Mouse (Mus musculus): ENCODE data around the gene Gm11554. TPM values are rescaled to one million over a fixed set of nuclear protein-coding genes. Genes with fewer than 3 reads are reported as not detected.
"Not testable (repeated sequence)": the region's sequence is repeated elsewhere in the genome, so short reads cannot be mapped to it uniquely, and the experiment has no call there.

The Gm11554 gene
- not detected for total RNA-seq (2021)
- long read RNA-seq, experiment 1: 0 reads
- long read RNA-seq, experiment 2: 0 reads

GRCm38 (mm10) chr11:99804346-99804745 is at the start of gene Gm11554:
Gene Gm11554 (minus strand): TSS chr11:99804446.
- DNase-seq (ENCODE audit: low spot score in 2 of 2): not testable (repeated sequence)

GRCm38 (mm10) chr11:99851508-99851907 is 47.3 kb upstream of the Gm11554 start, which contains the start of gene Krtap4-16:
Gene Krtap4-16 (minus strand): TSS chr11:99851608.
- no peak for DNase-seq (ENCODE audit: low spot score in 2 of 2)

- DNase-seq (ENCODE audit: low spot score in 2 of 2): no peak
These were observed 42.5 kb upstream of the Gm11554 start for GRCm38 (mm10) chr11:99846746-99847145.

- no peak for DNase-seq (ENCODE audit: low spot score in 2 of 2)
These were observed 37.9 kb upstream of the Gm11554 start for GRCm38 (mm10) chr11:99842185-99842584.

- no peak for DNase-seq (ENCODE audit: low spot score in 2 of 2)
These were observed 33.7 kb upstream of the Gm11554 start, which contains the start of gene 2300003K06Rik for GRCm38 (mm10) chr11:99837966-99838365. Gene 2300003K06Rik (minus strand): TSS chr11:99838066.

GRCm38 (mm10) chr11:99815566-99815965 is 11.3 kb upstream of the Gm11554 start, which contains the start of gene Gm11564:
Gene Gm11564 (minus strand): TSS chr11:99815666.
- DNase-seq (ENCODE audit: low spot score in 2 of 2): not testable (repeated sequence)

GRCm38 (mm10) chr11:99809792-99810191 is 5.5 kb upstream of the Gm11554 start, which contains the start of gene Krtap4-13:
Gene Krtap4-13 (minus strand): TSS chr11:99809892.
- DNase-seq (ENCODE audit: low spot score in 2 of 2): not testable (repeated sequence)

- not testable (repeated sequence) for DNase-seq (ENCODE audit: low spot score in 2 of 2)
These were observed 5.4 kb downstream of the Gm11554 start, which contains the start of gene Gm11569 for GRCm38 (mm10) chr11:99798832-99799231. Gene Gm11569 (minus strand): TSS chr11:99798932.

- DNase-seq (ENCODE audit: low spot score in 2 of 2): no peak
These were observed 10.9 kb downstream of the Gm11554 start, which contains the start of gene Gm11596 for GRCm38 (mm10) chr11:99793367-99793766. Gene Gm11596 (minus strand): TSS chr11:99793467.

GRCm38 (mm10) chr11:99784900-99785299 is 19.3 kb downstream of the Gm11554 start, which contains the start of gene Krtap4-9:
Gene Krtap4-9 (plus strand): TSS chr11:99785200.
- DNase-seq (ENCODE audit: low spot score in 2 of 2): not testable (repeated sequence)

- DNase-seq (ENCODE audit: low spot score in 2 of 2): no peak
These were observed 23.6 kb downstream of the Gm11554 start, which contains the start of gene Krtap4-8 for GRCm38 (mm10) chr11:99780604-99781003. Gene Krtap4-8 (minus strand): TSS chr11:99780704.

GRCm38 (mm10) chr11:99778401-99778800 is 25.8 kb downstream of the Gm11554 start:
- no peak for DNase-seq (ENCODE audit: low spot score in 2 of 2)

GRCm38 (mm10) chr11:99772813-99773212 is 31.4 kb downstream of the Gm11554 start, which contains the start of gene Gm11595:
Gene Gm11595 (minus strand): TSS chr11:99772913.
- DNase-seq (ENCODE audit: low spot score in 2 of 2): not testable (repeated sequence)

GRCm38 (mm10) chr11:99768410-99768809 is 35.8 kb downstream of the Gm11554 start:
- no peak for DNase-seq (ENCODE audit: low spot score in 2 of 2)

GRCm38 (mm10) chr11:99758877-99759276 is 45.4 kb downstream of the Gm11554 start:
- no peak for DNase-seq (ENCODE audit: low spot score in 2 of 2)

Other genes starting within 250 kb of the Gm11554 start
- not detected for gene Krtap3-2, start 247.6 kb downstream of the Gm11554 start, total RNA-seq (2021)
- not detected for gene Gm11939, start 245.0 kb downstream of the Gm11554 start, total RNA-seq (2021)
- gene Krtap3-1, start 237.8 kb downstream of the Gm11554 start, total RNA-seq (2021): not detected
- gene Krtap1-5, start 223.4 kb downstream of the Gm11554 start, total RNA-seq (2021): not detected
- gene Krtap1-4, start 220.8 kb downstream of the Gm11554 start, total RNA-seq (2021): not detected
- not detected for gene Krtap1-3, start 213.1 kb downstream of the Gm11554 start, total RNA-seq (2021)
- gene Krtap9-3, start 206.3 kb downstream of the Gm11554 start, total RNA-seq (2021): not detected
- not detected for gene Gm11938, start 201.1 kb downstream of the Gm11554 start, total RNA-seq (2021)
- not detected for gene Gm11937, start 194.3 kb downstream of the Gm11554 start, total RNA-seq (2021)
- gene Krtap2-4, start 189.6 kb downstream of the Gm11554 start, total RNA-seq (2021): not detected
- gene Gm11562, start 184.0 kb downstream of the Gm11554 start, total RNA-seq (2021): not detected
- not detected for gene Krtap4-1, start 176.2 kb downstream of the Gm11554 start, total RNA-seq (2021)
- not detected for gene Krtap4-2, start 169.4 kb downstream of the Gm11554 start, total RNA-seq (2021)
- gene Krtap4-7, start 160.4 kb downstream of the Gm11554 start, total RNA-seq (2021): not detected
- gene Gm11555, start 154.2 kb downstream of the Gm11554 start, total RNA-seq (2021): not detected
- not detected for gene Gm11563, start 145.5 kb downstream of the Gm11554 start, total RNA-seq (2021)
- not detected for gene Krtap4-6, start 138.5 kb downstream of the Gm11554 start, total RNA-seq (2021)
- gene Gm14190, start 113.7 kb downstream of the Gm11554 start, total RNA-seq (2021): not detected
- not detected for gene Gm14180, start 70.2 kb downstream of the Gm11554 start, total RNA-seq (2021)
- gene Gm11595, start 31.5 kb downstream of the Gm11554 start, total RNA-seq (2021): not detected
- gene Krtap4-8, start 23.7 kb downstream of the Gm11554 start, total RNA-seq (2021): not detected
- not detected for gene Krtap4-9, start 19.2 kb downstream of the Gm11554 start, total RNA-seq (2021)
- not detected for gene Gm11596, start 11.0 kb downstream of the Gm11554 start, total RNA-seq (2021)
- not detected for gene Gm11569, start 5.5 kb downstream of the Gm11554 start, total RNA-seq (2021)
- not detected for gene Krtap4-13, start 5.4 kb upstream of the Gm11554 start, total RNA-seq (2021)
- not detected for gene Gm11564, start 11.2 kb upstream of the Gm11554 start, total RNA-seq (2021)
- not detected for gene 2300003K06Rik, start 33.6 kb upstream of the Gm11554 start, total RNA-seq (2021)
- not detected for gene Krtap4-16, start 47.2 kb upstream of the Gm11554 start, total RNA-seq (2021)
- gene Gm11568, start 53.5 kb upstream of the Gm11554 start, total RNA-seq (2021): not detected
- gene Gm11559, start 60.0 kb upstream of the Gm11554 start, total RNA-seq (2021): not detected
- gene Krtap9-1, start 68.9 kb upstream of the Gm11554 start, total RNA-seq (2021): not detected
- gene Gm11567, start 74.7 kb upstream of the Gm11554 start, total RNA-seq (2021): not detected
- gene Krtap31-1, start 103.5 kb upstream of the Gm11554 start, total RNA-seq (2021): not detected
- not detected for gene Gm11565, start 110.3 kb upstream of the Gm11554 start, total RNA-seq (2021)
- gene Krtap31-2, start 131.8 kb upstream of the Gm11554 start, total RNA-seq (2021): not detected
- gene Krtap9-5, start 144.0 kb upstream of the Gm11554 start, total RNA-seq (2021): not detected
- not detected for gene Krtap29-1, start 174.6 kb upstream of the Gm11554 start, total RNA-seq (2021)
- not detected for gene Krtap16-1, start 182.2 kb upstream of the Gm11554 start, total RNA-seq (2021)
- not detected for gene Krtap17-1, start 189.5 kb upstream of the Gm11554 start, total RNA-seq (2021)
- not detected for gene Krt33a, start 211.8 kb upstream of the Gm11554 start, total RNA-seq (2021)
- under 1 TPM in 1 of 2 experiments, not detected in 1; 0.22 TPM for gene Krt33b, start 225.4 kb upstream of the Gm11554 start, total RNA-seq (2021)
- not detected for gene Krt34, start 237.1 kb upstream of the Gm11554 start, total RNA-seq (2021)
- not detected for gene Krt31, start 246.1 kb upstream of the Gm11554 start, total RNA-seq (2021)

Measured in gastrocnemius, postnatal 4 days (tissue).